Mouse (Mus musculus) forebrain, embryonic 12.5 days (tissue): ENCODE results near the gene Ccser1. TPM values are rescaled to one million over a fixed set of nuclear protein-coding genes. Genes with fewer than 3 reads are reported as not detected.
A peak's percentile ranks its signal among the peaks of the same experiment; 100 is the strongest.

Experiments used
- ATAC-seq: fragments of 200-750 bp; cut with Nextera tagmentation; 2 replicates; pipeline ENCODE4 v1.8.0; 2017; ENCODE audit warnings: moderate TSS enrichment; ENCODE audit not compliant: low FRiP score
- H3K27ac ChIP-seq: fragments of 300-500 bp; sonication (generic); 2 replicates; pipeline ENCODE4 v1.5.1; 2016; ENCODE audit warnings: mild to moderate bottlenecking
- H3K27me3 ChIP-seq: fragments of 300-500 bp; sonication (generic); 2 replicates; pipeline ENCODE4 v1.6.1; 2016; ENCODE audit warnings: mild to moderate bottlenecking
- H3K36me3 ChIP-seq: fragments of 300-500 bp; sonication (generic); replicated peaks from 2 replicates; pipeline ENCODE4 v1.6.1; 2016; ENCODE audit warnings: mild to moderate bottlenecking
- H3K4me1 ChIP-seq: fragments of 300-500 bp; sonication (generic); 2 replicates; pipeline ENCODE4 v1.6.1; 2016
- H3K4me2 ChIP-seq: fragments of 300-500 bp; sonication (generic); 2 replicates; pipeline ENCODE4 v1.6.1; 2016; ENCODE audit warnings: mild to moderate bottlenecking, moderate library complexity
- H3K4me3 ChIP-seq: fragments of 300-500 bp; sonication (generic); replicated peaks from 2 replicates; pipeline ENCODE4 v1.5.1; 2016; ENCODE audit warnings: mild to moderate bottlenecking
- H3K9ac ChIP-seq: fragments of 300-500 bp; sonication (generic); 2 replicates; pipeline ENCODE4 v1.6.1; 2016; ENCODE audit warnings: mild to moderate bottlenecking
- H3K9me3 ChIP-seq: fragments of 300-500 bp; sonication (generic); 2 replicates; pipeline ENCODE4 v1.6.1; 2016
- WGBS: fragments of 180-500 bp; shearing (Covaris S2); methylation state at CpG from one replicate; pipeline ENCODE4 v1.1.7; 2016; 5-methylcytosine and 5-hydroxymethylcytosine counted together
- polyA plus RNA-seq: library from polyadenylated mRNA; unstranded; fragments of >200 nt; fragmentation: Nextera tagmentation; extraction: Ambion mirVana; gene quantifications from 2 replicates; pipeline ENCODE4 v1.2.1, GENCODE M21; 2016

Ccser1 gene
- polyA plus RNA-seq, 1 experiment from 2014 or later, result 23.5 TPM

DNA sequence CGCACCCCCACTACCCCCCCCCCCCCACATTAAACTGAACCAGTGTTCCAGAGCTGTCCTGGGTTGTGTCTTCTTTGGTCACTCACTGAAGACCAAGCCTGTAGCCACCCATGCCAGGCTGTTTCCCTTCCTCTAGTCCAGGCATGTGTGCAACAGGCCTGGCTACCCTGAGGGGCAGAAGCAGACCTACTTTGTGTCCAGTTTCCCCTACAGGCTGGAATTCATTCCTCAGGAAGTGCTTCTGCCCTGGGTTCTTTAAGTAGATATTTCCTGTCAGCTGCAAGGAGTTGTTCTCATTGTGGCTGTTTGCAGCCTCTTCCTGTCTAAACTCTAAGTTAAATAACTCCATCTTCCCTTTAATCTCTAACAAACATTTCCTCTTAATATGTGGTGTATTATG is 82.3 kb downstream of the Ccser1 start:
- WGBS, result no CpG with 5 or more reads among the region's 1 CpGs
- Histone ChIP-seq H3K9ac (no peak overlapping the region), H3K4me1 (peaks cover 9% of the 10 kb centered on the region; the same call in 1 of the 2 replicates), H3K27me3 (no peaks in the 10 kb centered on the region), H3K4me3 (no peak overlapping the region), H3K9me3 (no peaks in the 10 kb centered on the region), H3K4me2 (no peak overlapping the region), H3K27ac (no peak overlapping the region), H3K36me3 (no peaks in the 10 kb centered on the region)
- no peak for ATAC-seq

DNA sequence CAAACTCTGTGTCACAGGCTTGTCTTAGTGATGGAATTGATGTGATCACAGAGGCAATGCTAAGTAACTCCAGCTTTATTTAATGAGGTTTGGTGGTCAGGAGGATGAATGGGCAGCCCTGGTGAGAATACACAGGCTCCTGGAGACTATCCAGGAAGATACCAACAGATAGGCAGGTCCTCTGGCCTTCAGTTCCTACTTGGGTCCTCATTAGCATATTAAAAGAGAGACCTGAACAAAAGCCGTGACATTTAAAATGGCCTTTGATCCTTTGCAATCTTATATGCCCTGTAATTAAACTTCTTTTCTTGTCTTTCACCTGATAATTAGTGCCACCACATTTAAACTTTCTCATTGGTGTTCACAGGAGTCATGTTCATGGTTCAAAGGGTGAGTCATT is 83.2 kb downstream of the Ccser1 start:
- Histone ChIP-seq H3K4me1 (peaks cover 9% of the 10 kb centered on the region; the same call in 1 of the 2 replicates), H3K36me3 (no peaks in the 10 kb centered on the region), H3K9me3 (no peaks in the 10 kb centered on the region), H3K27me3 (no peaks in the 10 kb centered on the region), H3K9ac (no peak overlapping the region), H3K27ac (no peak overlapping the region), H3K4me3 (no peak overlapping the region), H3K4me2 (no peak overlapping the region)
- WGBS, result 21% methylated on average over 1 of the region's 1 CpGs
- ATAC-seq, result peak; percentile 66; the same call in 1 of the 2 replicates

DNA sequence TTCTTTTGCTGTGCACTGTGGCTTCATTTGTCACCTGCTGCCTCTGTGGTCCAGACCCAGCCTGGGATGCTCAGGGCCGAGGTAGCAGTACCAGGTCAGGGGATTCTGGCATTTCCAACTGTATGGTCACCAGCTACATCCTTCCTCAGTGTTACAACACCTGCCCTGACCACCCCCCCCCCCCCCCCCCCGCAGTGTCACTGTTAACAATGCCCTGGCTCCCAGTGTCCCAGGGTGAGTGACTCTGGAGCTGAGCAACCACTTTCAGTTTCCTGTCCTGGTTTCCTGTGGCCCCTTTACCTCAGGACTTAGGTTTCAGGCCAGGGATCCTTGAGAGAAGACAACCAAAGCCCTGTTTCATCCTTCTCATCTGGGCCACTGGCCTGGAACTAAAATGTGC is 90.9 kb downstream of the Ccser1 start:
- H3K9me3 ChIP-seq, result no peaks in the 10 kb centered on the region

DNA sequence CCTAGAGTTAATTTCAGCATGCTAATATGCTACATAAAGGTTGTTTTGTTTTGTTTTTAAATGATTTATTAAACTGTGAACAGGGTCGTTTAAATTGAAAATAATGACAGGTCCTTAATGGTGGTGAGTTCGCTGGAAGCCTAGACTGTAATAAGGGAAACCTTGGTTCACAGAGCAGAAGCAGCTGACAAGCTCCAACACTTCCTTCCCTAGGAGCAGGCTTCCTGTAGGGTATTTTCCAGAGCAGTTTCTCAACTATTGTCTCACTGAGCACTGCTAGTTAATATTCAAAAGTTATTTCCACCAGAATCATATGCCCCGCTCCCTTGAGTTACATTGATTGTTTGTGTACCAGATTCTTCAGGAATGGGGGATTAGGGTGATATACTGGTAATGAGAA is 93.3 kb downstream of the Ccser1 start:
- WGBS, result 77% methylated on average over 3 of the region's 3 CpGs
- Histone ChIP-seq H3K4me2 (no peak overlapping the region), H3K9me3 (no peaks in the 10 kb centered on the region), H3K4me1 (peaks cover 2% of the 10 kb centered on the region; the same call in 1 of the 2 replicates), H3K36me3 (no peaks in the 10 kb centered on the region), H3K4me3 (no peak overlapping the region), H3K9ac (no peak overlapping the region), H3K27ac (no peak overlapping the region), H3K27me3 (no peaks in the 10 kb centered on the region)
- no peak for ATAC-seq

More for the DNA sequence above, 90.9 kb downstream of the Ccser1 start:
- H3K36me3 ChIP-seq, result no peaks in the 10 kb centered on the region
- WGBS, result 57% methylated on average over 2 of the region's 2 CpGs
- H3K27me3 ChIP-seq, result no peaks in the 10 kb centered on the region
- H3K27ac ChIP-seq, result no peak overlapping the region
- no peak overlapping the region for H3K4me3 ChIP-seq
- H3K9ac ChIP-seq, result no peak overlapping the region
- H3K4me1 ChIP-seq, result peaks cover 2% of the 10 kb centered on the region; the same call in 1 of the 2 replicates
- no peak overlapping the region for H3K4me2 ChIP-seq
- ATAC-seq, result no peak

DNA sequence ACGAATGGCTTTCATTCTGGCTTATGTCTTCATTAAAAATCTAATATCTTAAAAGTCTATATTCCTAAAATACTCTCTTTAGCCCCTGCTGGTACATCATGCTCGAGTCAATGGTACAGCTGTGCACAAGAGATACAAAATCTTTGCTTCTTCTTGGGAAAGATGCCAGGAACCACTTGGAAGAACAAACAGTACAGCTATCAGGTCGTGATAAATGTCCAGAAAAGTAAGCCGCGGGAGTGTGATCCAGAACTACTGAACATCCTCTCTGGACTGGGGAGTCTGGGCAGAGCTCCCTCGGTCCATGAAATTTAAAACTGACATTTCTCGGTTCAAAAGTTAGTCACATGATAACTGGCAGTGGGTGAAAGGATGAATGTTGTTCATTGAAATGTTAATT is 99.4 kb downstream of the Ccser1 start:
- no peak overlapping the region for H3K4me2 ChIP-seq
- ATAC-seq, result no peak

DNA sequence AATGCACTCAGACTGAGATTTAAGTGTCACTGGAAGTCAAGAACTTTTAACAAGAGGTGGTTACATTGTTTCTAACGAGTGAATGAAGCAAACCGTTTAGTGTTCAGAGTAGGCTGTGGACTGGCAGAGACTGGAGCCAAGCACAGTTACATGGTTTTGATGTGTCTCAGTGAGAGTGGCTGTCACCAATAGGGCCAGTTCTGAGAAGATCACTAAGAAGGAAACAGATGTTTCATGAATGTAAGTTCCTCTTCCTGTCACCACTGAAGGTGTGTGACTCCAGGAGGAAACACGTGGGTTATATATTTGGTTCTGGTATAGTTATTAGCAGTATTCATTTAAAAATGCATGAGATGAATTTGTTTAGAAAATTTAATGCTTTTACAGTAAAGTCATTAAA is 112.8 kb downstream of the Ccser1 start:
- Histone ChIP-seq H3K27me3 (no peaks in the 10 kb centered on the region), H3K4me2 (no peak overlapping the region), H3K27ac (no peak overlapping the region), H3K4me3 (no peak overlapping the region), H3K36me3 (no peaks in the 10 kb centered on the region), H3K9ac (no peak overlapping the region), H3K4me1 (peaks cover 6% of the 10 kb centered on the region; the same call in 1 of the 2 replicates), H3K9me3 (no peaks in the 10 kb centered on the region)
- 53% methylated on average over 3 of the region's 3 CpGs for WGBS
- no peak for ATAC-seq

More for the DNA sequence above, 99.4 kb downstream of the Ccser1 start:
- no peak overlapping the region for H3K27ac ChIP-seq
- no peaks in the 10 kb centered on the region for H3K27me3 ChIP-seq
- H3K4me3 ChIP-seq, result no peak overlapping the region
- no peak overlapping the region for H3K9ac ChIP-seq
- 88% methylated on average over 7 of the region's 7 CpGs for WGBS
- no peaks in the 10 kb centered on the region for H3K36me3 ChIP-seq
- H3K4me1 ChIP-seq, result no peaks in the 10 kb centered on the region
- no peaks in the 10 kb centered on the region for H3K9me3 ChIP-seq

DNA sequence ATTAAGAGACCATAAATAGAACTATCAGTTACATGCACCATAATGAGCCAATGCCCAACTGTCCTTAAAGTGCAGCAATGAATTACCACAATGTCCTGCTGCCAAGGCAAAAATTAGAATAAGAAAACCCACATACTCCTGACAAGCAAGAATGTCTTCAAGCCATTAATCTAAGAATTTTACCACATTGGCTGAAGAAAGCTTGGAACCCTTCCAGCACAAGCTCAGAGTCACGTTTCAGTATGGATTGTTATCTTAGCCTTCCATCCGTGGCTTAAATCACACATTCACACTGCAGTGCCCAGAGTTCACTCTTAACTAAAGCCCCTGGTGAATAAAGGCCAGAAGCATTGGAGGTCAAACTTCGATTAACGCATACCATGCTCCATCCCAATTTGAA is 115.4 kb downstream of the Ccser1 start:
- Histone ChIP-seq H3K9me3 (no peaks in the 10 kb centered on the region), H3K4me1 (peaks cover 6% of the 10 kb centered on the region; the same call in 1 of the 2 replicates), H3K4me2 (no peak overlapping the region), H3K27ac (0 out of 2 replicates have a peak overlapping the region, but pooled peaks have one; percentile 8), H3K36me3 (no peaks in the 10 kb centered on the region), H3K9ac (no peak overlapping the region), H3K4me3 (no peak overlapping the region), H3K27me3 (no peaks in the 10 kb centered on the region)
- 59% methylated on average over 4 of the region's 4 CpGs for WGBS
- ATAC-seq, result no peak

DNA sequence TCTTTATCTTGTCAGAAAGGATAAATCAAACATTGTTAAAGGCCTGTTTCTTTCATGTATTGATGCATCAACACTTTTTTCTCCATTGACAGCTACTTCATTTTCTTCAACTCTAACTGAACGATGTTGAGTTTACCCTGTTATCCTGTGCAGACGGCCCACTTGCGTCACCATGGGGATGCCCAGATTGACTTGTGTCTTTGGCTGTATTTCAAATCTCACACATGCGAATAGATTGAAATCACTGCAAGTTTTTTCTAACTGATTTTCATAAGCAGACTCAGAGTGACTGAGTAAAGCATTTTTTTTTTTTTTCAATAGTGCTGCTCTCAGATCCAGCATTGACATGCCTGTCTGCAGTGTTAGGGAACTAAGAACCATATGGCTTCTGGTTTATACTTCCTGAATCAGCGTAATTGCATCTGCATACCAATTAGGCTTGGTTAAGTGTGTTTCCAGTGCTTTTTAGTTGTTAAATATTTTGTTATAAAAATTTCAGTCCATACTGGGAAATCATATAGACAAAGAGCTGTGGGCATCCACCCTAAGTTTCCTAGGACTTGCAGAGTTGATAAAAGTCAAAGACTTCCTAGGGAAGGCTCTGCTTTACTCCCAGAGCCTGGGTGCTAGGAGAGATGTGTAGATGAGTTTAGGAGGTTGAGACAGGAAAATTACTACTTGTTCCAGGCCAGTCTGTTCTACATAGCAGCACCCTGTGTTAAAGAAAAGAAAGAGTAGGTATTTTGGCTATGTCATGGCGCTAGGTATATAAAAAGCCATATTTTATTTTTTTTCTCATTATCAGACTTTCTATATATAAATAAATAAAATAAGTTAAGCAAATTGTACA is 116.3 kb downstream of the Ccser1 start:
- Histone ChIP-seq H3K4me3 (no peak overlapping the region), H3K4me1 (peaks cover 6% of the 10 kb centered on the region; the same call in 1 of the 2 replicates), H3K9ac (no peak overlapping the region), H3K36me3 (no peaks in the 10 kb centered on the region), H3K27ac (no peak overlapping the region), H3K4me2 (no peak overlapping the region), H3K27me3 (no peaks in the 10 kb centered on the region), H3K9me3 (no peaks in the 10 kb centered on the region)
- 67% methylated on average over 6 of the region's 6 CpGs for WGBS
- ATAC-seq, result no peak

DNA sequence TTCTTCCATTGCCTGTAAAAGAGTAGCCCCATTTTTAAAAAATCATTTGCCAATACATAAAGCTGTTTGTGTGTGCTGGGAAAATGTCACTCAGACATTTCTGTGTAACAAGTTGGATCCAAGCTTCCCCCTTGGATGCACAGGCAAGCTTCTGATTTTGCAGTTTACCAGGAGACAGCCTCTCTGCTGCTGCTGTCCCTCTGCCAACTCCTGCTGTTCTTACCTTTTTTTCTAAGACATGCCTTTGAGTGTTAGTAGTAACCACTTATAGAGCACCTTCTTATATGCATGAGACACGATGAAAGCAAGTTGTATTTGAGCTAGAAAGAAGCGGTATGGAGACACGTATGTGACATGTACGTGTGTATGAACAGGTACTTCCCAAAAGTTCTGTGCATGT is 120.3 kb downstream of the Ccser1 start:
- Histone ChIP-seq H3K27me3 (no peaks in the 10 kb centered on the region), H3K36me3 (no peaks in the 10 kb centered on the region), H3K9ac (no peak overlapping the region), H3K4me1 (peaks cover 5% of the 10 kb centered on the region; the same call in 1 of the 2 replicates), H3K9me3 (no peaks in the 10 kb centered on the region), H3K4me3 (no peak overlapping the region), H3K4me2 (no peak overlapping the region), H3K27ac (no peak overlapping the region)
- no peak for ATAC-seq
- 91% methylated on average over 4 of the region's 4 CpGs for WGBS

DNA sequence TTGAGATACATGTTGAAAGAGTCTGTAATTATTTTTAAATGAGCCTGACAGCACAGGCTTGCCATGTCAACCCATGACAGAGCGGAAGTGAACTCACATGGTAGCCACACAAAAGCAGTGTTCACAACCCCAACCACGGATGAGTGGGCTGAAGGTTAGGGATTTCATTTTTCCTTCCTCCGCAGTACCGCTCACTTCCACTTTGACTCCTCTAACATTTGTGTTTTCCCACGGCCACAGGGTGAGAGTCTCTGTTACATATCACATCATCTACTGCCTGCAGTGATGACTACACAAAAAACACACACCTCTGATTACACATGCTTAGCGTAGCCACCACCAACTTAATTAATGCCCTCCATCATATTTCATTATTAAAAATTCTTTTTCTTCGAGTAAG is 120.9 kb downstream of the Ccser1 start:
- H3K27ac ChIP-seq, result no peak overlapping the region
- ATAC-seq, result peak; percentile 60; the same call in 1 of the 2 replicates
- no peak overlapping the region for H3K4me3 ChIP-seq
- no peaks in the 10 kb centered on the region for H3K4me1 ChIP-seq
- no peaks in the 10 kb centered on the region for H3K9me3 ChIP-seq
- H3K4me2 ChIP-seq, result no peak overlapping the region
- WGBS, result 72% methylated on average over 7 of the region's 7 CpGs
- H3K27me3 ChIP-seq, result no peaks in the 10 kb centered on the region
- H3K36me3 ChIP-seq, result no peaks in the 10 kb centered on the region
- no peak overlapping the region for H3K9ac ChIP-seq

DNA sequence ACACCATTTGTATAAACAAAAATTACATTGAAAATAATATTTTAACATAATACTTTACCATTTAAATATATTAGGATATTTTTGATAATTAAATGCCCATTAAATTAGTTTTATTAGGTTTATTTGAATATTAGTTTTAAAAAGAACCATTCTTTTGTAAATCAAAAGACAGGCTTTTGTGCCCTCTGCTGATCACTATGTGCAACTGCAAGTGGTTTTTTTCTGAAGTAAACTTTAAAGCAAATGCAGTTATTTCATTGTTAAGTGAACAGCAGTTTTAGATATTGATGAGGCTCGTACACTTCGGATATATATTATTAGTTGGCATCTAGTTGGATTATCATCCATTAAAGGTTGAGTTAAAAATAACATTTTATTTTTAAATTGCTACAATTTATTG is 121.5 kb downstream of the Ccser1 start:
- no peak for ATAC-seq
- H3K4me3 ChIP-seq, result no peak overlapping the region
- H3K4me2 ChIP-seq, result no peak overlapping the region
- 26% methylated on average over 2 of the region's 2 CpGs for WGBS
- no peak overlapping the region for H3K27ac ChIP-seq
- H3K9ac ChIP-seq, result no peak overlapping the region
- no peaks in the 10 kb centered on the region for H3K27me3 ChIP-seq
- no peaks in the 10 kb centered on the region for H3K4me1 ChIP-seq
- no peaks in the 10 kb centered on the region for H3K9me3 ChIP-seq
- H3K36me3 ChIP-seq, result no peaks in the 10 kb centered on the region

DNA sequence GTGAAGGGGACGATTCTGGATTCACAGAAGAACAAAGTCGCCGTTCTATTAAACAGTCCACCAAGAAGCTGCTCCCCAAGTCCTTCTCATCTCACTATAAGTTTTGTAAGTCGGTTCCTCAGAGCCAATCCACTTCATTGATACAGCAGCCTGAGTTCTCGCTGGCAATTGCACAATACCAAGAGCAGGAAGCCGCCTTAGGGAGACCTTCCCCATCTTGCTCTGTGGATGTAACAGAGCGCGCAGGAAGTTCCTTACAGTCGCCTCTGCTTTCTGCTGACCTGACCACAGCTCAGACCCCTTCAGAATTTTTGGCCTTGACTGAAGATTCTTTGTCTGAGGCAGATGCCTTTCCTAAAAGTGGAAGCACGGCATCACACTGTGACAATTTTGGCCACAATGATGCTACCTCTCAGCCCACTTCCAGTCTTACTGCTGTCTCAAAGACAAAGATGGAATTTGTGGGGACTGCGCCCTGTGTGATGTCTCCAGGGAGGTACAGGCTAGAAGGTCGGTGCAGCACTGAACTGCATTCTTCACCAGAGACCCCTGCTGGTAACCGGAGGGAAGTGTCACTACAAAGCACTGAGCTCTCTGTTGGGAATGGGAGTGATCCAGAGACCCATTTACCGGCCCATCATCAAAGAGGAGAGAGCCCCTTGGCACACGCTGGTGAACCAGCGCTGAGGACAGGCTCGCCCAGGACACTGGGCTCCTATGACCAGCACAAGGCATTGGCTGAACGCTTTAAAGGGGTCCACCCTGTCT is 131.4 kb downstream of the Ccser1 start:
- H3K4me1 ChIP-seq, result no peaks in the 10 kb centered on the region
- no peak overlapping the region for H3K4me3 ChIP-seq
- no peak overlapping the region for H3K9ac ChIP-seq
- no peak overlapping the region for H3K4me2 ChIP-seq
- ATAC-seq, result no peak
- no peaks in the 10 kb centered on the region for H3K27me3 ChIP-seq
- WGBS, result 89% methylated on average over 18 of the region's 18 CpGs
- no peaks in the 10 kb centered on the region for H3K9me3 ChIP-seq
- no peak overlapping the region for H3K27ac ChIP-seq
- 0 out of 2 replicates have a peak, but pooled peaks cover 10% of the 10 kb centered on the region for H3K36me3 ChIP-seq
